Mouse (Mus musculus) testis, adult 2 months (tissue): ENCODE results near the gene Cyth1. TPM values are rescaled to one million over a fixed set of nuclear protein-coding genes. Genes with fewer than 3 reads are reported as not detected.
A peak's percentile ranks its signal among the peaks of the same experiment; 100 is the strongest.

Source experiments
- H3K27ac ChIP-seq: fragments of 200-500 bp; 2 replicates; pipeline ENCODE4 v1.5.1; 2012; ENCODE audit warnings: low read depth, low read length; ENCODE audit not compliant: control insufficient read depth, insufficient read depth
- H3K27me3 ChIP-seq: fragments of 200-500 bp; 2 replicates; pipeline ENCODE4 v1.6.1; 2012; ENCODE audit warnings: mild to moderate bottlenecking, low read length, moderate library complexity; ENCODE audit not compliant: control insufficient read depth, insufficient read depth
- H3K36me3 ChIP-seq: fragments of 200-500 bp; 2 replicates; pipeline ENCODE4 v1.6.1; 2012; ENCODE audit warnings: mild to moderate bottlenecking, low read length; ENCODE audit not compliant: control insufficient read depth, insufficient read depth
- H3K4me1 ChIP-seq: fragments of 200-500 bp; 2 replicates; pipeline ENCODE4 v1.6.1; 2012; ENCODE audit warnings: low read length; ENCODE audit not compliant: control insufficient read depth, insufficient read depth
- H3K4me3 ChIP-seq: fragments of 200-500 bp; 2 replicates; pipeline ENCODE4 v1.5.1; 2012; ENCODE audit warnings: low read depth, mild to moderate bottlenecking, low read length, moderate library complexity, mixed read lengths; ENCODE audit not compliant: control insufficient read depth
- CTCF ChIP-seq: fragments of 200-500 bp; IDR thresholded peaks from 2 replicates; pipeline ENCODE4 v1.5.1; 2012; ENCODE audit warnings: low read depth, mild to moderate bottlenecking, inconsistent platforms, low read length, moderate library complexity; ENCODE audit not compliant: control insufficient read depth, insufficient read depth, insufficient replicate concordance
- POLR2A ChIP-seq: fragments of 200-500 bp; IDR thresholded peaks from 2 replicates; pipeline ENCODE4 v1.6.1; 2012; ENCODE audit warnings: low read depth, mild to moderate bottlenecking, inconsistent platforms, low read length, moderate library complexity; ENCODE audit not compliant: control insufficient read depth
- polyA plus RNA-seq: library from polyadenylated mRNA; depleted of rRNA; stranded (reverse); fragments of >200 nt; gene quantifications from 2 replicates; pipeline ENCODE4 v1.2.3, GENCODE M21; 2012

Gene Cyth1
- polyA plus RNA-seq, 1 experiment: 31.9 TPM

DNA sequence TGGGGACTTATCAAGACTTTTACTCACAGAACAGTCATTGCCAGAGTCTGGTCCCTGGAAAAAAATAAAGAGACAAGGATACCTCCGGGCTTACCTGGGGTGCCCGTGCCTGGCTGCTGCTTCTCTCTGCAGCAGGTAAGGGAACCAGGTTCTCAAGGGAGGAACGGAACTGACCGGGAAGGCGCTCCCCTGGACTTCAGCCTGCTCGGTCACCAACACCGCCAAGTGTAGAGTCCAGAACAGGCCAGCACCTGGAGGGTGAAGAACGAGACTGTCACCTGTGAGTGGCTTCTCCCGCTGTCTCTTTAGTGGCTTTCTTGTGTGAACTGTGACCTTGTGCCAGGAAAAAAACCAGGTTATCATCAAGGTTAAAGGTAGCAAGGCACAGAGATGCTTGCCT lies 39.2 kb upstream of the Cyth1 start:
- Histone ChIP-seq H3K4me1 (peaks cover 13% of the 10 kb centered on the region), H3K36me3 (no peaks in the 10 kb centered on the region; the same call in 1 of the 2 replicates), H3K4me3 (no peak overlapping the region), H3K27ac (no peak overlapping the region), H3K27me3 (no peaks in the 10 kb centered on the region)
- no peak for TF ChIP-seq CTCF
- no peak for TF ChIP-seq POLR2A

DNA sequence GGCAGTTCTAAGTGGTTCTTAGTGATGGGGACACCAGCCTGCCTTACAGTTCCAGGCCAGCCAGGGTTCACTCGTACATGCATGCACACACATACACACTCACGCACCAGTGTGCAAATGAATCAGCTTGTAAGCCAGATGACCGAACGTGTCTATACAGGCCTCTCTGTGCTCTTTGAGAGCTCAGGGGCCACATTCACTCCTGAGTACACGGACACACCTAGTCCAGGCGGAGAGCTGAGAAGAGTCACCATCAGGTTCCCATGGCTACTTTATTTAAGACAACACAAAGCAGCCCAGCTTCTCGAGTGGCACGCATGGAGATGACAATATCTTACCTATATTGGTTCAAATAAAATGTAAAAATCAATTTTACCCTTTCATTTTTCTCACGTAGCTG lies 38.0 kb upstream of the Cyth1 start:
- H3K27ac ChIP-seq: no peak overlapping the region
- H3K27me3 ChIP-seq: no peaks in the 10 kb centered on the region
- H3K36me3 ChIP-seq: no peaks in the 10 kb centered on the region; the same call in 1 of the 2 replicates
- TF ChIP-seq POLR2A: no peak
- no peak for TF ChIP-seq CTCF
- no peak overlapping the region for H3K4me3 ChIP-seq
- H3K4me1 ChIP-seq: peaks cover 13% of the 10 kb centered on the region

DNA sequence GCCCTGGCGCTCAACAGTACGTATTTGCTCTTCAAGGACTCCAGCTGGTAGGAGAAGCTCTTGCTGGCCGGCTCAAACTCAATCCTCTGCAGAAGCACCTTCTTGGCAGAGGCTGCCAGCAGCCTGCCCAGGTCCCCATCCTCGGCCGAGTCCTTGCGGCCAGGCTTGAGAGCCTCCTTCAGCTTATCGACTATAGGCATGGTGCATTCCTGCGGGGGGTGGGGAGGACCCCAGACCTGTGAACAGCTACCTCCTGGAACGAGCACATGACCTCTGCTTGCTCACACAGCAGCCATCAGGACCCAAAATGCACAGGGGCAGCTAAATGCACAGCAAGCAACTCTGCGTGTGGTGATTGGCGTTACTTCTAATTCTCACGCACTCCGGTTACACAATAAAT lies 37.4 kb upstream of the Cyth1 start:
- no peak overlapping the region for H3K4me3 ChIP-seq
- H3K27ac ChIP-seq: no peak overlapping the region
- H3K36me3 ChIP-seq: no peaks in the 10 kb centered on the region; the same call in 1 of the 2 replicates
- no peaks in the 10 kb centered on the region for H3K27me3 ChIP-seq
- H3K4me1 ChIP-seq: peaks cover 13% of the 10 kb centered on the region
- TF ChIP-seq POLR2A (no peak), CTCF (no peak)

DNA sequence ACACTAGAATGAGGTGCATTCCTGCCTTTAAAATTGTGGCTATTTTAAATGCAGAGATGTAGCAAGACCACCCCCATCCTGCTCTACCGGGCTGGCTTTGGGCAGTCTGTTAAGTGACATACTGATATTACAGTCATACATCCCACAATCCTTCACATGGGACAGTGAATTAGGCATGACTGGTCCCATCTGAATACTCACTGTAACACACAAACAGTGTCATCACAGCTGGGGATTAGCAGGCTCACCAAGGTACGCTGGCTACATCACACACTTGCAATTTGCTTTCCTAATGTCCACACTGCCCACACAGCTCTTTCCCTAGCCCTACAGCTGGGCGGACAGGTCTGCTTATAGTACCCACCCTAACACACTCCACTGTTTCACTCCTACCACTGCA lies 31.8 kb upstream of the Cyth1 start:
- H3K27ac ChIP-seq: no peak overlapping the region
- H3K36me3 ChIP-seq: no peaks in the 10 kb centered on the region
- TF ChIP-seq CTCF (no peak), POLR2A (no peak)
- no peaks in the 10 kb centered on the region for H3K27me3 ChIP-seq
- no peak overlapping the region for H3K4me3 ChIP-seq
- no peaks in the 10 kb centered on the region for H3K4me1 ChIP-seq

DNA sequence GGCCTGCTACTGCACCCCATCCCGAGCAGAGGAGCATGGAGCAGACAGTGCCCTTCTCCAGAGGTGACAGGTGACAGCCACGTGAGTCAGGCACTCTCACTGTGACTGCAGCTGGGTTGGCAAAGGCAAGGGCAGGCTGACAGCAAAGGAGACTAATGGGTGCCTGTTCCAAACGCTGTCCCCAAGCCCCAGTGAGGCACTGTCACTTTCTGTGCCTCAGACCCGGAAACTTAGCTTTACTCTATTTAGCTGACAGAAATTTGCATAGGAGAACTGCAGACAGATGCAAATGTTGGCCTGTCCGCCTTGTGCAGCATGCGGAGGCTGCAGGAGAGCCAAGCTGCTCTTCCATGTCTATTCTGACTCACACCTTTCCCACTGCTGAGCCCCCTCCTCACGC lies 27.9 kb upstream of the Cyth1 start:
- Histone ChIP-seq H3K4me1 (no peaks in the 10 kb centered on the region), H3K27me3 (no peaks in the 10 kb centered on the region), H3K36me3 (no peaks in the 10 kb centered on the region), H3K27ac (no peak overlapping the region), H3K4me3 (peak overlapping the region; percentile 63)
- TF ChIP-seq POLR2A (no peak), CTCF (no peak)

DNA sequence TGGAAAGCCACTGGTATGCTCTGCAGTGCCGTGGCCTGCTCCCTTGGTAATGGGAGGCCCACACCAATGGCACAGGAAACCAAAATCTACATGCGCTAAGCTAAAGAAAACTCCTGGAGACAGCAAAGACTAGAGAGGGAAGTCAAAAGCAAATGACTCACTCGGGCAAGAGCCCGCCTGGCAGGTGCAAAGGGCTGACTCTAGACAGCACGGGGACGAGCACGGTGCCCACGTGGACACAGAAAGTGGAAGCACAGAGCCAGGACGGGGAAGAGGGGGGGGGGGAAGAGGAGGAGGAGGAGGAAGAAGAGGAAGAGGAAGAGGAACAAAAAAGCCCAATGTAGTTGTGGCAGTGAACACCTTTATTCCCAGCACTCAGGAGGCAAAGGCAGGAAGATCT lies 26.7 kb upstream of the Cyth1 start:
- Histone ChIP-seq H3K27me3 (no peaks in the 10 kb centered on the region), H3K36me3 (no peaks in the 10 kb centered on the region), H3K27ac (no peak overlapping the region), H3K4me3 (no peak overlapping the region), H3K4me1 (no peaks in the 10 kb centered on the region)
- TF ChIP-seq CTCF (no peak), POLR2A (no peak)

DNA sequence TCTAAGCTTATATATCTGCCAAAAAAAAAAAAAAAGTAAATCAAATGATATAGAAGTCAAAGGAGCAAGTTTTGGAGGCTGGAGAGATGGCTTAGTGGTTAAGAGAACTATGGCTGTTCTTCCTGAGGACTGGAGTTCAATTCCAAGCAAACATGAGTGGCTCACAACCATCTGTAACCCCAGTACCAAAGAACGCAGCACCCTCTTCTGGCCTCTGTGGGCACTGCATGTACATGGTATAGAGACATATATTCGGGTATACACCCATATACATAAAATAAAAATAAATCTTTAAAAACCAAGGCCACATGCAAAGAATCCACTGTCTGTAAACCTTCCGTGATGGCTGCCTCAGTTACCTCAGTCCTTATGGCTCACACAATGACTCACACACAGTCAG lies 21.4 kb upstream of the Cyth1 start:
- Histone ChIP-seq H3K36me3 (no peaks in the 10 kb centered on the region; the same call in 1 of the 2 replicates), H3K4me1 (no peaks in the 10 kb centered on the region), H3K27ac (no peak overlapping the region), H3K4me3 (no peak overlapping the region), H3K27me3 (no peaks in the 10 kb centered on the region)
- TF ChIP-seq CTCF: peak; percentile 14; the same call in 1 of the 2 replicates
- TF ChIP-seq POLR2A: no peak

DNA sequence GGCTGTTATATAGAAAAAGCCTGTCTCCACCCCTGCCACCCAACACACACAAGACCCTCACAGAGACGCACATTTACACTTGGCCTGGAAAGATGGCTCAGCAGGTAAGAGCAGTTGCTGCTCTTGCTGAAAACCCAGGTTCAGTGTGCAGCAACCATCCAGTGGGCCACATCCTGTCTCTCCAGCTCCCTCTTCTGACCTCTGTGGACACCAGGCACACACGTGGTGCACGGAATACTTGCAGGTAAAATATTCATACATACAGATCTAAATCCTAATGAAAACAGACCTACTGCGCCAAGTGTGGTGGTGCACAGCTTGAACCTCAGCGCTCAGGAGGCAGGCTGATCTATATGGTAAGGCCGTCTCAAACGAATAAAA lies 18.3 kb upstream of the Cyth1 start:
- no peak overlapping the region for H3K4me3 ChIP-seq
- no peaks in the 10 kb centered on the region for H3K4me1 ChIP-seq
- no peaks in the 10 kb centered on the region; the same call in 1 of the 2 replicates for H3K36me3 ChIP-seq
- TF ChIP-seq CTCF: no peak
- no peaks in the 10 kb centered on the region for H3K27me3 ChIP-seq
- H3K27ac ChIP-seq: no peak overlapping the region
